Mouse (Mus musculus): Measurements from ENCODE around the gene Ccl1. TPM values are rescaled to one million over a fixed set of nuclear protein-coding genes. Genes with fewer than 3 reads are reported as not detected.

The Ccl1 gene
- total and polyA plus RNA-seq, 2 experiments from 2014 or later, result not detected

DNA sequence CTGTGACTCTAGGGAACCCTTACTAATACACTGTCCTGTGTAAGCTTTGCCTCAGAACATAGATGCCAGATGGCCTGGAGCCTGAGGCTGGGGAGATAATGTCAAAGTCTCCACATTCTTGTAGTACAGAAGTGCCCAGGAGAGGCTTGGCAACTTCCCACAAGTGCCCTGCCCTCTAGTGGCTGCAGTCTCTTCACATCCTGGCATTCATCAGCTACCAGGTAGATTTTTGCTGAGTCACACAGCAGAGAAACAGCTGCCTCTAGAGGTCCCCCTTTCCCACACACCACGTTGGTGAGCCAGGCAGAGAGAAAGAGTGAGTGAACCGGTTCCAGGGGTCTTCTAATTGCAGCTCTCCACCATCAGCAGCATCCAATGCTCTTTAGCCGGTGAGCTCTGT, 130.7 kb downstream of the Ccl1 start:
- Histone ChIP-seq H3K36me3 (ENCODE audit: insufficient read depth, low read length) (no peaks in the 10 kb centered on the region), H3K4me3 (ENCODE audit: low read length) (no peak overlapping the region), H3K27me3 (ENCODE audit: insufficient read depth, low read length) (no peaks in the 10 kb centered on the region), H3K9me3 (ENCODE audit: low read length) (no peaks in the 10 kb centered on the region), H3K4me1 (ENCODE audit: insufficient read depth, low read length) (no peaks in the 10 kb centered on the region), H3K9ac (replicated peaks; ENCODE audit: low read length) (no peak overlapping the region), H3K4me2 (ENCODE audit: low read depth, low read length) (no peak overlapping the region), H3K27ac (no peak overlapping the region)
- 28% methylated on average over 3 of the region's 3 CpGs for WGBS
- DNase-seq (ENCODE audit: low spot score), result peak; percentile 79
- TF ChIP-seq CTCF (IDR thresholded peaks at IDR 0.05; ENCODE audit: low read depth), result peak; percentile 86
- peak; percentile 51; the same call in 1 of the 2 replicates for ATAC-seq

DNA sequence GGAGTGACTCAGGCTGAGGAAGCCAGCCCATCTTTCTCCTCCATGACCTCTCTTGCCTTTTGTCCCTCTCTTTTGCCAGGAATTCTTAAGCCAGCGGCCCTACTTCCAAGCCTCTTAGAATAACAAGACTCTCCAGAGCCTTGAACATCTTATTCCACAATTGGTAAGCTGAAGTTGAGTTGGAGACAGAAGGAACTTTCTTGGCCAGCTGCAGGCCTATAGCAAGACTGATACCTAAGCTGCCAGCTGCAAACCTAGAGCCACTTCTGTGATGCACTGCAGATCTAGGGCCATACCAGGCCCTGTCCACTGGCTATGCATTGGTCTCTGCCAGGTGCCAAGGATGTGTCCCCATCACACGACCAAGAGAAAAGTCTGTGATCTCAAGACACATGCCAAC, 132.0 kb downstream of the Ccl1 start:
- ATAC-seq (no peak), DNase-seq (ENCODE audit: low spot score) (no peak)
- H3K4me3 ChIP-seq (ENCODE audit: low read length), result no peak overlapping the region
- no peak overlapping the region for H3K27ac ChIP-seq
- no peaks in the 10 kb centered on the region for H3K27me3 ChIP-seq (ENCODE audit: insufficient read depth, low read length)
- no peaks in the 10 kb centered on the region for H3K4me1 ChIP-seq (ENCODE audit: insufficient read depth, low read length)
- TF ChIP-seq CTCF (IDR thresholded peaks at IDR 0.05; ENCODE audit: low read depth), result no peak
- H3K9me3 ChIP-seq (ENCODE audit: low read length), result no peaks in the 10 kb centered on the region
- H3K9ac ChIP-seq (replicated peaks; ENCODE audit: low read length), result no peak overlapping the region
- no peaks in the 10 kb centered on the region for H3K36me3 ChIP-seq (ENCODE audit: insufficient read depth, low read length)
- H3K4me2 ChIP-seq (ENCODE audit: low read depth, low read length), result no peak overlapping the region
- WGBS, result 94% methylated on average over 2 of the region's 2 CpGs

DNA sequence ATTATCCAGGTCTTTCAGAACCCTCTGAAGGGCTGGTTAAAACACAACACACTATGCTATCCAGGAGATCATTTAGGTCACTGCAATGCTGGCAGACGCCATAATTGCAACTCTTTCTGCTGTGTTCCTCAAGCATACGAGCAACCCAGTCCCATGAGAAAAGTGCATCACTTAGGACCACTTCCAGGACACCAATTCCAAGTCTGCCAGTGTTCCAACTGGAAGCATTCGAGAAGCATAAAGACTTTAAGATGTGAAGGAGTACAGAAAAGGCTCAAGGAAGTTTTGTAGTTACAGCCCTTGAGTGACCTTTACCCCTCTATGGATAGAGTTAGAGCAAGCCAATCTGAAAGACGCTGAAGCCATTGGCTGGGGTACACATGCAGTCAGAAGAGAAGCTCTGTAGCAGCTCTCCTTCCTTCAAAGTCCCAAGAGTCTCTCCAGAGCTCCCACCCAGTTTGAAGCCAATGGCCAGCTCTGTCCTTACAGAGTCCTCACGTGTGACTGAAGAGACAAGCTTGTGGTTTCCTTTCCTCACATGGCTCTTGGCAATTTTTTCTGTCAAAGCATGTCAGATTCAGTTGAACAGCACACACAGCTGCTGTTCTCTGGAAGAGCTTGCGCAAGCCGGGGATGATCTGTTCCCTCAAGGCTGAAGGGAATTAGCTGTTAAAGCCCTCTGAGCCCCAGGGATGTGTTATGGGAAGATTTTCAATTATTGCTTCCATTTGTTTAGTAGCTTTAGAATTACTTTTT, 134.0 kb downstream of the Ccl1 start:
- H3K4me1 ChIP-seq (ENCODE audit: insufficient read depth, low read length), result no peaks in the 10 kb centered on the region
- no peak for TF ChIP-seq CTCF (IDR thresholded peaks at IDR 0.05; ENCODE audit: low read depth)
- H3K4me3 ChIP-seq (ENCODE audit: low read length), result no peak overlapping the region
- no peaks in the 10 kb centered on the region for H3K9me3 ChIP-seq (ENCODE audit: low read length)
- no peak overlapping the region for H3K4me2 ChIP-seq (ENCODE audit: low read depth, low read length)
- no peak for ATAC-seq
- no peaks in the 10 kb centered on the region for H3K36me3 ChIP-seq (ENCODE audit: insufficient read depth, low read length)
- no peak overlapping the region for H3K27ac ChIP-seq
- peak; percentile 21 for DNase-seq (ENCODE audit: low spot score)
- no peak overlapping the region for H3K9ac ChIP-seq (replicated peaks; ENCODE audit: low read length)
- WGBS, result 67% methylated on average over 7 of the region's 7 CpGs
- H3K27me3 ChIP-seq (ENCODE audit: insufficient read depth, low read length), result no peaks in the 10 kb centered on the region

DNA sequence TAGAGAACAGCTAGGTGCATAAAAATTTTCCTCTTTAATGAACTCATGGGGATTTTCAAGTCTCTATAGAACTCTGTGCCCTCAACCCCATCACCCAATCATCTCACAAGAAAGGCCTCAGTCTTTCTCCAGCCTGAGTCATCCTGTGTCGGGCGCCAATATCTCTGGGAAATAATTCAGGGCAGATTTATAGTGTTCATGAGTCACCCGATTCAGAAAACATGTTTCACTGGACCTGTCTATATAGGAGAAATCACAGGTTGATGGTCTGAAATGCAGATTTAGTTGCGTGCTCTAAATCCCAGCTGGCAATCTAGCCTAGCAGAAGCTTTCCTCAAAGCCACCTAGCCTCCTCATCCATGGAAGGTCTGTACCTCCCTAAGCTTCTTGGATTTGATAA, 136.0 kb downstream of the Ccl1 start:
- Histone ChIP-seq H3K4me1 (ENCODE audit: insufficient read depth, low read length) (no peaks in the 10 kb centered on the region), H3K27me3 (ENCODE audit: insufficient read depth, low read length) (no peaks in the 10 kb centered on the region), H3K9ac (replicated peaks; ENCODE audit: low read length) (no peak overlapping the region), H3K27ac (no peak overlapping the region), H3K4me2 (ENCODE audit: low read depth, low read length) (no peak overlapping the region), H3K4me3 (ENCODE audit: low read length) (no peak overlapping the region), H3K9me3 (ENCODE audit: low read length) (no peaks in the 10 kb centered on the region), H3K36me3 (ENCODE audit: insufficient read depth, low read length) (no peaks in the 10 kb centered on the region)
- no peak for ATAC-seq
- TF ChIP-seq CTCF (IDR thresholded peaks at IDR 0.05; ENCODE audit: low read depth), result no peak
- WGBS, result 96% methylated on average over 4 of the region's 4 CpGs
- no peak for DNase-seq (ENCODE audit: low spot score)

- Histone ChIP-seq H3K27me3 (ENCODE audit: insufficient read depth, low read length) (no peaks in the 10 kb centered on the region), H3K36me3 (ENCODE audit: insufficient read depth, low read length) (no peaks in the 10 kb centered on the region), H3K9me3 (ENCODE audit: low read length) (no peaks in the 10 kb centered on the region), H3K27ac (no peak overlapping the region), H3K9ac (replicated peaks; ENCODE audit: low read length) (no peak overlapping the region), H3K4me1 (ENCODE audit: insufficient read depth, low read length) (no peaks in the 10 kb centered on the region), H3K4me2 (ENCODE audit: low read depth, low read length) (no peak overlapping the region), H3K4me3 (ENCODE audit: low read length) (no peak overlapping the region)
- WGBS, result 92% methylated on average over 2 of the region's 2 CpGs
- ATAC-seq, result no peak
- TF ChIP-seq CTCF (IDR thresholded peaks at IDR 0.05; ENCODE audit: low read depth), result no peak
- DNase-seq (ENCODE audit: low spot score), result no peak
Measured at GRCm38 (mm10) chr11:82168308-82168707, 137.2 kb downstream of the Ccl1 start.

DNA sequence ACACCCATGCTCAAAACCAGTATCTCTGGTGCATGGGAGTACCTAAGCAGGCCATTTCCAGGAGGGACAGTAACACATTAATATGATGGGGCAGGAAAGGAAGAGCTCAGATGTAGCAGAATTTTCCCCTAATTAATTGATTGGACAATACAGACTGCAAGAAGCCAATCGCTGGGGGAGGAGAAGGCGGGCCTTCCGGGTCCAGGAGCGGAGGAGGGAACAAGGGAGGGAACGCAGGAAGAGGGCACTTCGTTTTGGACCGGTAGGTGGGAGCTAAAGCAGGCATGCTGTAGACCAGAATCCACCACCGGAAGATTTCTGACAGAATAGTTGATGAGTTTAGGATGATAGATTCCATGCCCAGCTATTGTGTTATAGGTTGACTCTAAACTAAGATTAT, 142.2 kb downstream of the Ccl1 start:
- DNase-seq (ENCODE audit: low spot score) (no peak), ATAC-seq (no peak)
- Histone ChIP-seq H3K9ac (replicated peaks; ENCODE audit: low read length) (no peak overlapping the region), H3K9me3 (ENCODE audit: low read length) (no peaks in the 10 kb centered on the region), H3K36me3 (ENCODE audit: insufficient read depth, low read length) (no peaks in the 10 kb centered on the region), H3K4me3 (ENCODE audit: low read length) (no peak overlapping the region), H3K27me3 (ENCODE audit: insufficient read depth, low read length) (no peaks in the 10 kb centered on the region), H3K4me2 (ENCODE audit: low read depth, low read length) (no peak overlapping the region), H3K27ac (no peak overlapping the region), H3K4me1 (ENCODE audit: insufficient read depth, low read length) (no peaks in the 10 kb centered on the region)
- no peak for TF ChIP-seq CTCF (IDR thresholded peaks at IDR 0.05; ENCODE audit: low read depth)
- 69% methylated on average over 8 of the region's 8 CpGs for WGBS

DNA sequence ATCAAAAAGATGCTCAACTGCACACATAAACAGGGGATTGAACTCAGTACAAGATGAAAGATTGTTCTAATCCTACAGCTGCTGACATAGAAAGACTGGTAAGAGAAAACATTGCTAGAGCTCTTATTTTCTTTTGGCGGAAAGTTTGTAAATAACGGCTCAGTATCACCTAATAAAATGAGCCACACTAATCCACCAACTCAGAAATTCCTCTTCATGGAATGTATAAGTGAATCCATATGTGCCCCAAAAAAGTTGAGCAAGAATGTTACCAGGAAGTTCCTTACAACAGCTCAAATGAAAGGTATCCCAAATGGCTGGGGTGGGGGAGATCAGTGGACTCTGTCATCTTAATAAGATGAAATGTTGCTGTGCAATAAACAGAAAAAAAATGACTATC, 146.4 kb downstream of the Ccl1 start:
- Histone ChIP-seq H3K27me3 (ENCODE audit: insufficient read depth, low read length) (no peaks in the 10 kb centered on the region), H3K4me1 (ENCODE audit: insufficient read depth, low read length) (no peaks in the 10 kb centered on the region), H3K9ac (replicated peaks; ENCODE audit: low read length) (no peak overlapping the region), H3K4me2 (ENCODE audit: low read depth, low read length) (no peak overlapping the region), H3K36me3 (ENCODE audit: insufficient read depth, low read length) (no peaks in the 10 kb centered on the region), H3K27ac (no peak overlapping the region), H3K4me3 (ENCODE audit: low read length) (no peak overlapping the region), H3K9me3 (ENCODE audit: low read length) (no peaks in the 10 kb centered on the region)
- no peak for ATAC-seq
- 95% methylated on average over 2 of the region's 2 CpGs for WGBS
- TF ChIP-seq CTCF (IDR thresholded peaks at IDR 0.05; ENCODE audit: low read depth), result no peak
- no peak for DNase-seq (ENCODE audit: low spot score)
